Mouse (Mus musculus): ENCODE data around the gene Gm10295.

- TF ChIP-seq CTCF (IDR thresholded peaks at IDR 0.05; ENCODE audit: insufficient read depth, low read depth, low read length) (no peak), POLR2A (IDR thresholded peaks at IDR 0.05; ENCODE audit: insufficient read depth, low read depth, low read length) (no peak)
Measured at GRCm38 (mm10) chr7:71399891-71400632, 48.8 kb upstream of the Gm10295 start.
